Mouse (Mus musculus): ENCODE data around the gene Cbx7.
A peak's percentile ranks its signal among the peaks of the same experiment; 100 is the strongest.

DNA sequence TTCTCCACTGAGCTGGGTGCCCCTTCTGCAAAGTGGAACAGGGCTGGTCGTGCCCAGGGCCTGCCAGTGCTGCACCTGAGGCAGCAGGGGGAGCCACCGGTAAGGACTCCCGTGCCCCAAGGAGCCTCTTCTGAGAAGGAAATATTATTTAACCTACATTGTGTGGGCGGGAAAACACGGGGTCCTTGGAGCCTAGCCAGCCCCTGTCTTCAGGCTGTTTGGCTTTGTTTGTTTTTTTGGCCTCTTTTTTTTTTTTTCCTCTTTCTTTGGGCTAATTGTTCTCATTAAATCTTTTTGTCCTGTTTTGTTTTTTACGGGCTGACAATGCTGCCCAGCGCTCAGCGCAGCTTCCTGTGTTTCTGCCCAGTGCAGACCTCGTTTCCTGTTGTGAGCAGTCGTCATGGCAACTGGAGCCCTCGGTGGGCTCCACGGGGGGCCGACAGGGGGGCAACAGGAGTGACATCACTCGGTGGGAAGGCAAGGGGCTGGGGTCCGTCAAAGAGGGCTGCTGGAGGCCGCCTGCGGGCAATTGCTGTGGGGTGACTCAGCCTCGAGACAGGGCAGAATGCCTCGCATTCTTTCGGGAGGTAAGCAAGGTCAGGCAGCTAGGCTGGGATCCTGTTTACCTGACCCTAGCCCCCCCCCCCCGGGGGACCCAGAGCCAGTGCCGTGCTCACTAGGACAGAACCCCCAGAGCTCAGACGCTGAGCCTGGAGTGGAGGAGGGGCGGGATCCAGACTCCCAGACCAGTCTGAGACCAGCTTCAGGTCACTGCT lies 20.5 kb downstream of the Cbx7 start:
- TF ChIP-seq POLR2A (IDR thresholded peaks at IDR 0.05; ENCODE audit: borderline replicate concordance, extremely low read depth, low read depth, low read length) = no peak
- peak; percentile 74 for TF ChIP-seq CTCF (IDR thresholded peaks at IDR 0.05; ENCODE audit: insufficient read depth, low read length)
